In genomic region chr6:53942190-53942831, GRCm38 (mm10) we compare ENCODE assay signal across 30 mouse cellular contexts. TPM values are rescaled to one million over a fixed set of nuclear protein-coding genes. Genes with fewer than 3 reads are reported as not detected.
A peak's percentile ranks its signal among the peaks of the same experiment; 100 is the strongest.
DNase-seq lines count a peak whose midpoint lies in the region; ATAC-seq lines count a peak whose summit lies in the region.
"Had no signal": no experiment of that assay in that cellular context is flagged by ENCODE, and none has a peak within 500 bp of the region (broad histone marks: within the 10 kb centered on the region; RNA-seq: fewer than 3 reads in every experiment).

No protein-coding gene starts in this region.

- no peak overlapping the region for H3K4me2 ChIP-seq in kidney, embryonic 15.5 days
- H3K4me2 ChIP-seq in midbrain, embryonic 11.5 days: no peak overlapping the region
- no peak overlapping the region for H3K4me2 ChIP-seq in midbrain, embryonic 14.5 days (ENCODE audit: low read length)
- H3K4me2 ChIP-seq in limb, embryonic 13.5 days (replicated peaks): no peak overlapping the region
- H3K4me2 ChIP-seq: embryonic facial prominence, embryonic 13.5 days; forebrain, embryonic 13.5 days; heart, embryonic 11.5 days; hindbrain, embryonic 12.5 days; hindbrain, embryonic 15.5 days had no signal

- H3K27me3 ChIP-seq in kidney, embryonic 15.5 days: no peaks in the 10 kb centered on the region
- H3K27me3 ChIP-seq in midbrain, embryonic 11.5 days (ENCODE audit: control insufficient read depth, insufficient read depth, low read length): no peaks in the 10 kb centered on the region; the same call in 1 of the 2 replicates
- H3K27me3 ChIP-seq in midbrain, embryonic 14.5 days (ENCODE audit: control insufficient read depth, insufficient read depth, low read length): no peaks in the 10 kb centered on the region
- no peaks in the 10 kb centered on the region for H3K27me3 ChIP-seq in limb, embryonic 13.5 days
- H3K27me3 ChIP-seq: embryonic facial prominence, embryonic 13.5 days; forebrain, embryonic 13.5 days; hindbrain, embryonic 12.5 days; hindbrain, embryonic 15.5 days had no signal

- no peaks in the 10 kb centered on the region for H3K9me3 ChIP-seq in kidney, embryonic 15.5 days (replicated peaks)
- no peaks in the 10 kb centered on the region for H3K9me3 ChIP-seq in midbrain, embryonic 11.5 days (ENCODE audit: control insufficient read depth, low read length)
- no peaks in the 10 kb centered on the region for H3K9me3 ChIP-seq in midbrain, embryonic 14.5 days (ENCODE audit: control insufficient read depth, low read length)
- H3K9me3 ChIP-seq in limb, embryonic 13.5 days: no peaks in the 10 kb centered on the region
- H3K9me3 ChIP-seq: embryonic facial prominence, embryonic 13.5 days; forebrain, embryonic 10.5 days; forebrain, embryonic 13.5 days; hindbrain, embryonic 12.5 days; hindbrain, embryonic 15.5 days had no signal

- intact Hi-C loops in gastrocnemius, postnatal 14 days (cut with DNase I; ENCODE audit: low total_unique reads): no loop called here

- H3K4me1 ChIP-seq in kidney, embryonic 15.5 days: peaks cover 41% of the 10 kb centered on the region
- H3K4me1 ChIP-seq in midbrain, embryonic 11.5 days (ENCODE audit: control insufficient read depth, insufficient read depth, low read length): peaks cover 8% of the 10 kb centered on the region; the same call in 1 of the 2 replicates
- H3K4me1 ChIP-seq in midbrain, embryonic 14.5 days (ENCODE audit: control insufficient read depth, insufficient read depth, low read length): peaks cover 6% of the 10 kb centered on the region
- H3K4me1 ChIP-seq in limb, embryonic 13.5 days: peaks cover 77% of the 10 kb centered on the region
- H3K4me1 ChIP-seq: forebrain, embryonic 13.5 days had no signal

- H3K9ac ChIP-seq in kidney, embryonic 15.5 days: no peak overlapping the region
- H3K9ac ChIP-seq in midbrain, embryonic 11.5 days (ENCODE audit: low read length): no peak overlapping the region
- H3K9ac ChIP-seq in midbrain, embryonic 14.5 days (replicated peaks; ENCODE audit: low read length): no peak overlapping the region
- no peak overlapping the region for H3K9ac ChIP-seq in limb, embryonic 13.5 days
- H3K9ac ChIP-seq: embryonic facial prominence, embryonic 13.5 days; forebrain, embryonic 13.5 days; hindbrain, embryonic 12.5 days; hindbrain, embryonic 15.5 days had no signal

- no peak overlapping the region for H3K4me3 ChIP-seq in kidney, embryonic 15.5 days (replicated peaks)
- no peak overlapping the region for H3K4me3 ChIP-seq in midbrain, embryonic 11.5 days (ENCODE audit: low read depth, low read length)
- H3K4me3 ChIP-seq in midbrain, embryonic 14.5 days (replicated peaks; ENCODE audit: low read depth, low read length): no peak overlapping the region
- no peak overlapping the region for H3K4me3 ChIP-seq in limb, embryonic 13.5 days
- H3K4me3 ChIP-seq: embryonic facial prominence, embryonic 13.5 days; forebrain, embryonic 10.5 days; forebrain, embryonic 13.5 days; hindbrain, embryonic 12.5 days; hindbrain, embryonic 15.5 days had no signal

- ATAC-seq in kidney, embryonic 15.5 days (replicated peaks; ENCODE audit: low FRiP score): no peak
- no peak for ATAC-seq in midbrain, embryonic 11.5 days (ENCODE audit: low FRiP score)
- ATAC-seq in midbrain, embryonic 14.5 days (ENCODE audit: low FRiP score, low TSS enrichment): no peak
- ATAC-seq in limb, embryonic 13.5 days (ENCODE audit: low FRiP score, low read depth): peak; percentile 86
- ATAC-seq: activated CD4-positive, CD25-positive, alpha-beta regulatory T cell, adult 4 months; forebrain, embryonic 13.5 days; forebrain, embryonic 16.5 days had no signal

- WGBS in kidney, embryonic 15.5 days: 27% methylated on average over 7 of the region's 7 CpGs
- WGBS in midbrain, embryonic 11.5 days: 84% methylated on average over 7 of the region's 7 CpGs
- WGBS in midbrain, embryonic 14.5 days: 88% methylated on average over 7 of the region's 7 CpGs
- 16% methylated on average over 7 of the region's 7 CpGs for WGBS in limb, embryonic 13.5 days

- no peak for DNase-seq in kidney, postnatal 25 days
- DNase-seq in midbrain, embryonic 11.5 days (ENCODE audit: low spot score, missing footprints): peak; percentile 64
- no peak for DNase-seq in midbrain, embryonic 14.5 days
- DNase-seq in cerebellum, adult 8-10 months: no peak
- no peak for DNase-seq in gastrocnemius, postnatal 14 days
- no peak for DNase-seq in layer of hippocampus, postnatal 36 days
- DNase-seq: adrenal gland, adult 8-10 months; adrenal gland, postnatal 25 days; cerebellum, adult 18-20 months; cerebellum, adult 9-11 months; cerebellum, postnatal 25 days; gastrocnemius, postnatal 10 days; heart, adult 11 months had no signal

- peak overlapping the region; percentile 52 for H3K27ac ChIP-seq in kidney, embryonic 15.5 days
- no peak overlapping the region for H3K27ac ChIP-seq in midbrain, embryonic 11.5 days (ENCODE audit: low read depth, low read length)
- H3K27ac ChIP-seq in midbrain, embryonic 14.5 days (replicated peaks; ENCODE audit: low read depth, low read length): no peak overlapping the region
- peak overlapping the region; percentile 75 for H3K27ac ChIP-seq in limb, embryonic 13.5 days
- H3K27ac ChIP-seq: forebrain, embryonic 10.5 days; forebrain, embryonic 13.5 days; hindbrain, embryonic 12.5 days; hindbrain, embryonic 15.5 days had no signal

- no peaks in the 10 kb centered on the region for H3K36me3 ChIP-seq in kidney, embryonic 15.5 days
- H3K36me3 ChIP-seq in midbrain, embryonic 11.5 days (ENCODE audit: control insufficient read depth, insufficient read depth, low read length): no peaks in the 10 kb centered on the region
- H3K36me3 ChIP-seq in midbrain, embryonic 14.5 days (ENCODE audit: control insufficient read depth, insufficient read depth, low read length): no peaks in the 10 kb centered on the region
- H3K36me3 ChIP-seq in limb, embryonic 13.5 days: no peaks in the 10 kb centered on the region
- H3K36me3 ChIP-seq: embryonic facial prominence, embryonic 13.5 days; forebrain, embryonic 10.5 days; hindbrain, embryonic 12.5 days; hindbrain, embryonic 15.5 days had no signal

RNA-seq across cellular contexts. Expression of gene Cpvl, which starts 36.2 kb away (rescaled TPM):
- polyA plus RNA-seq in kidney, embryonic 15.5 days (2015; fragmentation: Nextera tagmentation; extraction: Ambion mirVana): 0.18 and 0.34 TPM in 2 replicates
- polyA plus RNA-seq in midbrain, embryonic 11.5 days (2014; fragmentation: Nextera tagmentation; extraction: Ambion mirVana): 0.11 TPM in 1 of 2 replicates, not detected in the other
- 0.18 TPM in 1 of 2 replicates, not detected in the other for polyA plus RNA-seq in midbrain, embryonic 14.5 days (2014; fragmentation: Nextera tagmentation; extraction: Ambion mirVana)
- polyA plus RNA-seq in limb, embryonic 13.5 days (2015; fragmentation: Nextera tagmentation; extraction: Ambion mirVana): 0.63 and 0.88 TPM in 2 replicates
- total RNA-seq in gastrocnemius, postnatal 14 days (2021): not detected
- total RNA-seq in layer of hippocampus, postnatal 36 days (2021): not detected
- total RNA-seq: adrenal gland, adult 8-10 months; adrenal gland, postnatal 25 days; gastrocnemius, adult 18-20 months; gastrocnemius, postnatal 10 days; heart, adult 8-10 months; heart, postnatal 25 days; hematopoietic stem cell, adult 5-6 weeks had no signal
- polyA plus RNA-seq: activated CD4-positive, CD25-positive, alpha-beta regulatory T cell, adult 4 months; brain, embryonic 14.5 days; forebrain, embryonic 10.5 days; forebrain, embryonic 13.5 days; forebrain, embryonic 16.5 days; heart, embryonic 11.5 days; heart, embryonic 14.5 days; heart, postnatal 0 days; hindbrain, embryonic 12.5 days; hindbrain, embryonic 15.5 days had no signal

Comparison
In these comparisons a context has a peak if more than half of its experiments do, and no peak if none do; other contexts are left out.
1. H3K27ac ChIP-seq: peak in kidney, embryonic 15.5 days (single experiment) and limb, embryonic 13.5 days (single experiment); none in midbrain, embryonic 11.5 days (single experiment) and midbrain, embryonic 14.5 days (single experiment).